8 mouse cellular contexts compared by ENCODE assay signal in genomic region chr10:79683726-79684640, GRCm38 (mm10). TPM values are rescaled to one million over a fixed set of nuclear protein-coding genes. Genes with fewer than 3 reads are reported as not detected.
DNase-seq lines count a peak whose midpoint lies in the region; ATAC-seq and TF ChIP-seq lines count a peak whose summit lies in the region.

No protein-coding gene starts in this region.

- no peaks in the 10 kb centered on the region; the same call in 1 of the 2 replicates for H3K4me1 ChIP-seq in cortical plate, adult 2 months (ENCODE audit: control insufficient read depth, insufficient read depth, low read length)
- H3K4me1 ChIP-seq in heart, embryonic 13.5 days = peaks cover 58% of the 10 kb centered on the region

- no peak overlapping the region for H3K27ac ChIP-seq in cortical plate, adult 2 months (ENCODE audit: insufficient read depth, low read length)
- peak overlapping the region; percentile 84 for H3K27ac ChIP-seq in heart, embryonic 13.5 days (replicated peaks)

- H3K27me3 ChIP-seq in heart, embryonic 13.5 days (replicated peaks) = no peaks in the 10 kb centered on the region

- H3K4me3 ChIP-seq in cortical plate, adult 2 months (ENCODE audit: insufficient read depth, low read length) = peak overlapping the region; percentile 94; the same call in 1 of the 2 replicates
- H3K4me3 ChIP-seq in heart, embryonic 13.5 days = peak overlapping the region; percentile 87

- peak overlapping the region; percentile 96 for H3K9ac ChIP-seq in heart, embryonic 13.5 days

- peaks cover 53% of the 10 kb centered on the region for H3K36me3 ChIP-seq in heart, embryonic 13.5 days

- peak overlapping the region; percentile 97 for H3K4me2 ChIP-seq in heart, embryonic 13.5 days

- TF ChIP-seq POLR2A in cortical plate, adult 2 months (IDR thresholded peaks at IDR 0.05; ENCODE audit: extremely low read depth, insufficient read depth, low read length) = no peak

- peak; percentile 86 for DNase-seq in gastrocnemius, adult 18-20 months (ENCODE audit: low spot score)
- no peak for DNase-seq in gastrocnemius, postnatal 4 days (ENCODE audit: low spot score in 2 of 2)
- peak; percentile 41 for DNase-seq in liver
- DNase-seq in right cerebral cortex, adult 18-20 months = no peak
- no peak for DNase-seq in embryo, embryonic 11 days
- no peak for DNase-seq in layer of hippocampus, postnatal 14 days (ENCODE audit: low spot score in 2 of 2)

- no peaks in the 10 kb centered on the region for H3K9me3 ChIP-seq in heart, embryonic 13.5 days

- ATAC-seq in heart, embryonic 13.5 days (ENCODE audit: extremely low read depth, insufficient number of reproducible peaks, low FRiP score, low TSS enrichment) = no peak

- 64% methylated on average over 6 of the region's 6 CpGs for WGBS in heart, embryonic 13.5 days

- no peak for TF ChIP-seq CTCF in cortical plate, adult 2 months (IDR thresholded peaks at IDR 0.05; ENCODE audit: extremely low read depth, insufficient read depth, low read length)

RNA-seq across cellular contexts. Expression of gene Cdc34, which starts 2.0 kb away (rescaled TPM):
- total RNA-seq in gastrocnemius, adult 18-20 months (2021) = 100 to 1,000 TPM; 388 to 419 TPM
- 100 to 1,000 TPM; 307 to 315 TPM for total RNA-seq in gastrocnemius, postnatal 4 days (2021)
- polyA plus RNA-seq in cortical plate, adult 2 months (2012; rRNA removed) = 110 TPM in 2 replicates
- 122 and 136 TPM in 2 replicates for polyA plus RNA-seq in heart, embryonic 13.5 days (2015; fragmentation: Nextera tagmentation; extraction: Ambion mirVana)
- 10 to 100 TPM; 60.9 to 68.5 TPM for total RNA-seq in layer of hippocampus, postnatal 14 days (2021)

RNA-seq across cellular contexts. Expression of gene Gzmm, which starts 4.8 kb away (rescaled TPM):
- total RNA-seq in gastrocnemius, adult 18-20 months (2021) = 10 to 100 TPM in 1 of 2 experiments, 1 to 10 TPM in 1; 8.3 to 10.1 TPM
- 1 to 10 TPM; 2.5 to 3.8 TPM for total RNA-seq in gastrocnemius, postnatal 4 days (2021)
- polyA plus RNA-seq in cortical plate, adult 2 months (2012; rRNA removed) = 1.1 and 1.4 TPM in 2 replicates
- 0.67 and 1.0 TPM in 2 replicates for polyA plus RNA-seq in heart, embryonic 13.5 days (2015; fragmentation: Nextera tagmentation; extraction: Ambion mirVana)
- 1 to 10 TPM; 1.7 to 1.9 TPM for total RNA-seq in layer of hippocampus, postnatal 14 days (2021)

RNA-seq across cellular contexts. Expression of gene Tpgs1, which starts 14.8 kb away (rescaled TPM):
- total RNA-seq in gastrocnemius, adult 18-20 months (2021) = 10 to 100 TPM; 19.1 to 19.7 TPM
- 10 to 100 TPM; 21.2 to 21.6 TPM for total RNA-seq in gastrocnemius, postnatal 4 days (2021)
- polyA plus RNA-seq in cortical plate, adult 2 months (2012; rRNA removed) = 87.5 and 88.2 TPM in 2 replicates
- 41.4 and 43.1 TPM in 2 replicates for polyA plus RNA-seq in heart, embryonic 13.5 days (2015; fragmentation: Nextera tagmentation; extraction: Ambion mirVana)
- total RNA-seq in layer of hippocampus, postnatal 14 days (2021) = 10 to 100 TPM; 72.3 to 73.2 TPM

RNA-seq across cellular contexts. Expression of gene Madcam1, which starts 19.6 kb away (rescaled TPM):
- not detected for total RNA-seq in gastrocnemius, adult 18-20 months (2021)
- total RNA-seq in gastrocnemius, postnatal 4 days (2021) = under 1 TPM in 1 of 2 experiments, not detected in 1; 0.39 TPM
- polyA plus RNA-seq in cortical plate, adult 2 months (2012; rRNA removed) = not detected in 2 replicates
- polyA plus RNA-seq in heart, embryonic 13.5 days (2015; fragmentation: Nextera tagmentation; extraction: Ambion mirVana) = 0.82 and 1.2 TPM in 2 replicates
- total RNA-seq in layer of hippocampus, postnatal 14 days (2021) = under 1 TPM in 1 of 2 experiments, not detected in 1; 0.37 TPM

RNA-seq across cellular contexts. Expression of gene Bsg, which starts 20.3 kb away (rescaled TPM):
- total RNA-seq in gastrocnemius, adult 18-20 months (2021) = 100 to 1,000 TPM; 540 to 773 TPM
- total RNA-seq in gastrocnemius, postnatal 4 days (2021) = 100 to 1,000 TPM; 390 to 392 TPM
- polyA plus RNA-seq in cortical plate, adult 2 months (2012; rRNA removed) = 1,018 and 1,074 TPM in 2 replicates
- polyA plus RNA-seq in heart, embryonic 13.5 days (2015; fragmentation: Nextera tagmentation; extraction: Ambion mirVana) = 1,093 and 1,212 TPM in 2 replicates
- total RNA-seq in layer of hippocampus, postnatal 14 days (2021) = 100 to 1,000 TPM; 695 to 807 TPM

Comparison
In these comparisons a context has a peak if more than half of its experiments do, and no peak if none do; other contexts are left out.
1. DNase-seq: peak in gastrocnemius, adult 18-20 months (single experiment) and liver (single experiment); none in gastrocnemius, postnatal 4 days (0 of 2), right cerebral cortex, adult 18-20 months (single experiment), embryo, embryonic 11 days (single experiment) and layer of hippocampus, postnatal 14 days (0 of 2).
2. RNA of gene Cdc34, which starts 2.0 kb away (total RNA-seq): 388 to 419 TPM in gastrocnemius, adult 18-20 months and 307 to 315 TPM in gastrocnemius, postnatal 4 days; 60.9 to 68.5 TPM in layer of hippocampus, postnatal 14 days; every median in the first group is over 4 times any median in the second.